Mouse (Mus musculus) frontal cortex, adult 2 months (tissue): ENCODE results near the gene Nif3l1. TPM values are rescaled to one million over a fixed set of nuclear protein-coding genes. Genes with fewer than 3 reads are reported as not detected.
A peak's percentile ranks its signal among the peaks of the same experiment; 100 is the strongest.

Experiments
- DNase-seq, 2 experiments: peaks; one replicate each; pipeline ENCODE4 v3.0.0; 2022; ENCODE audit warnings: low spot score in 1 of 2; ENCODE audit errors: extremely low spot score in 1 of 2
- polyA plus RNA-seq: library from polyadenylated mRNA; depleted of rRNA; stranded (reverse); fragments of >200 nt; gene quantifications from 2 replicates; pipeline ENCODE4 v1.2.3, GENCODE M21; 2012; rRNA removed

Nif3l1 gene
- 19.3 and 25.4 TPM in 2 replicates for polyA plus RNA-seq

- DNase-seq = peak; percentile 89 to 92
These were observed at the start of gene Nif3l1, which contains the start of gene Ppil3 for GRCm38 (mm10) chr1:58445143-58445722. Gene Nif3l1 (plus strand): TSS chr1:58445151. Gene Ppil3 (minus strand): TSS chr1:58445486.

GRCm38 (mm10) chr1:58395341-58395740, 49.6 kb upstream of the Nif3l1 start:
- DNase-seq = no peak

- no peak for DNase-seq
These were observed 48.8 kb upstream of the Nif3l1 start for GRCm38 (mm10) chr1:58396179-58396578.

- no peak for DNase-seq
These were observed 47.2 kb upstream of the Nif3l1 start for GRCm38 (mm10) chr1:58397731-58398130.

- DNase-seq = no peak
These were observed 43.6 kb upstream of the Nif3l1 start for GRCm38 (mm10) chr1:58401396-58401795.

GRCm38 (mm10) chr1:58403745-58404144, 41.2 kb upstream of the Nif3l1 start:
- no peak for DNase-seq

- DNase-seq = no peak
These were observed 37.6 kb upstream of the Nif3l1 start for GRCm38 (mm10) chr1:58407321-58407720.

GRCm38 (mm10) chr1:58408141-58408540, 36.8 kb upstream of the Nif3l1 start:
- DNase-seq = no peak

GRCm38 (mm10) chr1:58409553-58410197, 35.3 kb upstream of the Nif3l1 start:
- DNase-seq = no peak

GRCm38 (mm10) chr1:58410198-58410588, 34.8 kb upstream of the Nif3l1 start:
- no peak for DNase-seq

GRCm38 (mm10) chr1:58410776-58411175, 34.2 kb upstream of the Nif3l1 start:
- DNase-seq = no peak

GRCm38 (mm10) chr1:58415442-58415841, 29.5 kb upstream of the Nif3l1 start:
- DNase-seq = no peak

- DNase-seq = no peak
These were observed 28.9 kb upstream of the Nif3l1 start for GRCm38 (mm10) chr1:58416048-58416447.

- no peak for DNase-seq
These were observed 24.9 kb upstream of the Nif3l1 start for GRCm38 (mm10) chr1:58420032-58420431.

- no peak for DNase-seq
These were observed 24.0 kb upstream of the Nif3l1 start for GRCm38 (mm10) chr1:58420961-58421360.

GRCm38 (mm10) chr1:58422879-58423278, 22.1 kb upstream of the Nif3l1 start:
- DNase-seq = peak in 1 of 2 experiments; percentile 35

- DNase-seq = peak; percentile 88 to 98
These were observed 21.3 kb upstream of the Nif3l1 start, which contains the start of gene Clk1 for GRCm38 (mm10) chr1:58423371-58424248. Gene Clk1 (minus strand): TSS chr1:58424066.

- DNase-seq = no peak
These were observed 20.4 kb upstream of the Nif3l1 start for GRCm38 (mm10) chr1:58424551-58424950.

- DNase-seq = no peak
These were observed 260 bp upstream of the Nif3l1 start for GRCm38 (mm10) chr1:58444691-58445090.

GRCm38 (mm10) chr1:58445861-58446260, 910 bp downstream of the Nif3l1 start:
- DNase-seq = no peak

- DNase-seq = no peak
These were observed 2.8 kb downstream of the Nif3l1 start for GRCm38 (mm10) chr1:58447766-58448165.
